7 mouse cellular contexts compared by ENCODE assay signal in genomic region chr2:9879092-9879491, GRCm38 (mm10). TPM values are rescaled to one million over a fixed set of nuclear protein-coding genes. Genes with fewer than 3 reads are reported as not detected.
DNase-seq lines count a peak whose midpoint lies in the region; ATAC-seq and TF ChIP-seq lines count a peak whose summit lies in the region.

No protein-coding gene starts in this region.

- TF ChIP-seq POLR2A in spleen, adult 2 months (IDR thresholded peaks at IDR 0.05; ENCODE audit: low read depth, low read length), result no peak

- H3K27ac ChIP-seq in spleen, adult 2 months (ENCODE audit: insufficient read depth, low read length), result no peak overlapping the region
- H3K27ac ChIP-seq in embryonic facial prominence, embryonic 15.5 days (replicated peaks), result peak overlapping the region; percentile 85
- 0 out of 2 replicates have a peak overlapping the region, but pooled peaks have one; percentile 71 for H3K27ac ChIP-seq in midbrain, postnatal 0 days (ENCODE audit: low read depth, low read length)

- no peak for DNase-seq in spleen, adult 2 months (ENCODE audit: low read depth in 1 of 2, low spot score in 2 of 2)
- no peak for DNase-seq in spleen, adult 18-20 months
- DNase-seq in large intestine, adult 2 months (ENCODE audit: low read depth, low spot score), result peak; percentile 14
- DNase-seq in midbrain, postnatal 0 days (ENCODE audit: low spot score), result no peak
- DNase-seq in left cerebral cortex, postnatal 10 days (ENCODE audit: extremely low spot score in 1 of 2, low spot score in 2 of 2), result no peak
- DNase-seq in adrenal gland, adult 8-10 months, result no peak

- H3K4me2 ChIP-seq in embryonic facial prominence, embryonic 15.5 days (replicated peaks), result peak overlapping the region; percentile 92
- H3K4me2 ChIP-seq in midbrain, postnatal 0 days (ENCODE audit: low read depth, low read length, poor library complexity, severe bottlenecking), result peak overlapping the region; percentile 71

- ATAC-seq in embryonic facial prominence, embryonic 15.5 days (ENCODE audit: insufficient number of reproducible peaks, low FRiP score, low TSS enrichment, low read depth), result peak; percentile 11
- ATAC-seq in midbrain, postnatal 0 days (ENCODE audit: low FRiP score), result peak; percentile 0; the same call in 1 of the 2 replicates

- 0 out of 2 replicates have a peak, but pooled peaks cover 1% of the 10 kb centered on the region for H3K36me3 ChIP-seq in spleen, adult 2 months (ENCODE audit: control insufficient read depth, insufficient read depth, low read length)
- no peaks in the 10 kb centered on the region for H3K36me3 ChIP-seq in embryonic facial prominence, embryonic 15.5 days
- no peaks in the 10 kb centered on the region for H3K36me3 ChIP-seq in midbrain, postnatal 0 days (ENCODE audit: insufficient read depth, low read length)

- H3K4me3 ChIP-seq in spleen, adult 2 months (ENCODE audit: extremely low read depth, insufficient read depth, insufficient read length), result peak overlapping the region; percentile 55
- peak overlapping the region; percentile 54 for H3K4me3 ChIP-seq in embryonic facial prominence, embryonic 15.5 days (replicated peaks)
- peak overlapping the region; percentile 43 for H3K4me3 ChIP-seq in midbrain, postnatal 0 days (ENCODE audit: low read depth, low read length)

- H3K4me1 ChIP-seq in spleen, adult 2 months (ENCODE audit: control insufficient read depth, insufficient read depth, insufficient read length), result peaks cover 14% of the 10 kb centered on the region
- H3K4me1 ChIP-seq in embryonic facial prominence, embryonic 15.5 days, result peaks cover 71% of the 10 kb centered on the region
- no peaks in the 10 kb centered on the region for H3K4me1 ChIP-seq in midbrain, postnatal 0 days (ENCODE audit: insufficient read depth, low read length)

- TF ChIP-seq CTCF in spleen, adult 2 months (IDR thresholded peaks at IDR 0.05; ENCODE audit: extremely low read depth, insufficient read depth, insufficient read length, insufficient replicate concordance), result no peak
- TF ChIP-seq CTCF in midbrain, postnatal 0 days (IDR thresholded peaks at IDR 0.05), result no peak

- peak overlapping the region; percentile 39; the same call in 1 of the 2 replicates for H3K9ac ChIP-seq in embryonic facial prominence, embryonic 15.5 days
- H3K9ac ChIP-seq in midbrain, postnatal 0 days (replicated peaks; ENCODE audit: low read length, poor library complexity, severe bottlenecking), result 0 out of 2 replicates have a peak overlapping the region, but pooled peaks have one; percentile 19

- peaks cover 41% of the 10 kb centered on the region for H3K27me3 ChIP-seq in spleen, adult 2 months (ENCODE audit: control insufficient read depth, insufficient read depth, low read length)
- H3K27me3 ChIP-seq in embryonic facial prominence, embryonic 15.5 days, result peaks cover 76% of the 10 kb centered on the region
- H3K27me3 ChIP-seq in midbrain, postnatal 0 days (ENCODE audit: insufficient read depth, low read length), result peaks cover 26% of the 10 kb centered on the region; the same call in 1 of the 2 replicates

- WGBS in spleen, adult 2 months, result under 1% methylated on average over 22 of the region's 22 CpGs
- under 1% methylated on average over 22 of the region's 22 CpGs for WGBS in embryonic facial prominence, embryonic 15.5 days
- WGBS in large intestine, adult 2 months, result 1% methylated on average over 22 of the region's 22 CpGs
- WGBS in midbrain, postnatal 0 days, result under 1% methylated on average over 22 of the region's 22 CpGs

- intact Hi-C loops in left cerebral cortex, postnatal 10 days (cut with DNase I), result loop anchor here (5.0 kb wide), 1 partner anchor 802 kb away; no protein-coding TSS in a partner anchor

- H3K9me3 ChIP-seq in embryonic facial prominence, embryonic 15.5 days (replicated peaks), result no peaks in the 10 kb centered on the region
- H3K9me3 ChIP-seq in midbrain, postnatal 0 days (ENCODE audit: low read length), result no peaks in the 10 kb centered on the region

RNA-seq across cellular contexts. Expression of gene 4930412O13Rik, which starts 2.0 kb away (rescaled TPM):
- not detected in 2 replicates for polyA plus RNA-seq in spleen, adult 2 months (2012; rRNA removed)
- 0.67 TPM in 1 of 2 replicates, not detected in the other for polyA plus RNA-seq in embryonic facial prominence, embryonic 15.5 days (2015; fragmentation: Nextera tagmentation; extraction: Ambion mirVana)
- polyA plus RNA-seq in large intestine, adult 2 months (2012; rRNA removed), result not detected in 2 replicates
- 0.11 and 0.66 TPM in 2 replicates for total RNA-seq in midbrain, postnatal 0 days (2014; rRNA removed)
- 2.0 TPM in 2 replicates for polyA plus RNA-seq in midbrain, postnatal 0 days (2015; fragmentation: Nextera tagmentation; extraction: Ambion mirVana)
- not detected for total RNA-seq in left cerebral cortex, postnatal 10 days (2021)
- 1 to 10 TPM in 3 of 4 experiments, under 1 TPM in 1; 0.78 to 3.3 (median 2.8) TPM for total RNA-seq in adrenal gland, adult 8-10 months (2022)

RNA-seq across cellular contexts. Expression of gene 9230102O04Rik, which starts 10.2 kb away (rescaled TPM):
- not detected in 2 replicates for polyA plus RNA-seq in spleen, adult 2 months (2012; rRNA removed)
- polyA plus RNA-seq in embryonic facial prominence, embryonic 15.5 days (2015; fragmentation: Nextera tagmentation; extraction: Ambion mirVana), result 0.56 and 0.65 TPM in 2 replicates
- not detected in 2 replicates for polyA plus RNA-seq in large intestine, adult 2 months (2012; rRNA removed)
- 0.77 TPM in 1 of 2 replicates, not detected in the other for total RNA-seq in midbrain, postnatal 0 days (2014; rRNA removed)
- polyA plus RNA-seq in midbrain, postnatal 0 days (2015; fragmentation: Nextera tagmentation; extraction: Ambion mirVana), result 2.2 and 3.6 TPM in 2 replicates
- not detected for total RNA-seq in left cerebral cortex, postnatal 10 days (2021)
- not detected for total RNA-seq in adrenal gland, adult 8-10 months (2022)

RNA-seq across cellular contexts. Expression of gene Gata3, which starts 10.7 kb away (rescaled TPM):
- 5.9 and 9.6 TPM in 2 replicates for polyA plus RNA-seq in spleen, adult 2 months (2012; rRNA removed)
- polyA plus RNA-seq in embryonic facial prominence, embryonic 15.5 days (2015; fragmentation: Nextera tagmentation; extraction: Ambion mirVana), result 50.7 and 54.0 TPM in 2 replicates
- polyA plus RNA-seq in large intestine, adult 2 months (2012; rRNA removed), result 0.60 and 1.1 TPM in 2 replicates
- total RNA-seq in midbrain, postnatal 0 days (2014; rRNA removed), result 13.3 and 14.5 TPM in 2 replicates
- polyA plus RNA-seq in midbrain, postnatal 0 days (2015; fragmentation: Nextera tagmentation; extraction: Ambion mirVana), result 88.9 and 94.6 TPM in 2 replicates
- total RNA-seq in left cerebral cortex, postnatal 10 days (2021), result under 1 TPM; 0.11 to 0.49 TPM
- total RNA-seq in adrenal gland, adult 8-10 months (2022), result 10 to 100 TPM; 22.3 to 43.4 (median 32.2) TPM
